Mouse (Mus musculus) left cerebral cortex, adult 2 months (tissue): ENCODE measurements around the gene Gtsf1. TPM values are rescaled to one million over a fixed set of nuclear protein-coding genes. Genes with fewer than 3 reads are reported as not detected.

Experiments
- DNase-seq, 2 experiments: peaks; one replicate each; pipeline ENCODE4 v3.0.0; 2021 to 2022; ENCODE audit warnings: low spot score in 2 of 2, mixed read lengths in 1 of 2; ENCODE audit errors: extremely low spot score in 1 of 2
- H3K27ac ChIP-seq: fragments of 200-600 bp; 2 replicates; pipeline ENCODE4 v1.8.1; 2022
- H3K4me3 ChIP-seq: fragments of 200-600 bp; 2 replicates; pipeline ENCODE4 v1.8.1; 2022
- CTCF ChIP-seq: fragments of 200-600 bp; IDR thresholded peaks from 2 replicates; pipeline ENCODE4 v1.8.1; 2022; ENCODE audit warnings: antibody characterized with exemption, mild to moderate bottlenecking, moderate library complexity
- intact Hi-C: fragments of 180-260 bp; cut with DNase I; formaldehyde crosslinking; loops from one replicate; pipeline ENCODE4 v1.15.1; 2025
- total RNA-seq, 2 experiments: library from RNA; stranded (reverse); gene quantifications; 2 replicates each; pipeline ENCODE4 v1.2.3; 2021

The Gtsf1 gene
- total RNA-seq, 2 experiments from 2014 or later: not detected

- intact Hi-C loops: no loop called here
- Histone ChIP-seq H3K27ac (no peak overlapping the region), H3K4me3 (no peak overlapping the region)
- no peak for DNase-seq
- TF ChIP-seq CTCF: no peak
These were observed 67.3 kb downstream of the Gtsf1 start for GRCm38 (mm10) chr15:103362950-103363349.

DNA sequence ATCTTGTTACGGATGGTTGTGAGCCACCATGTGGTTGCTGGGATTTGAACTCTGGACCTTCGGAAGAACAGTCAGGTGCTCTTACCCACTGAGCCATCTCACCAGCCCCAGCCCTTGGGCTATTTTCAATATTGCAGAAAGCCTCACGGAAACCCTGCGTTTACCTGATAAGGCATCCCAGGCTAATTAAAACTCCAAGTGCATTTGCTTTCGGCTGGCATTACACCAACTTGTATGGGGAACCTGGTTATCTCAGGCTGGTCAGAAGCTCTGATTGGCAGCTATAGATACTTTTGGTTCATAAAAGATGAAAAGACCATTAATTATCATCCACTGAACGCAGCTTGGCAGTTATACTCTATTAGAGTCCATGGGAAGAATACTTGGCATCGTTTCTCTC, 67.9 kb downstream of the Gtsf1 start:
- Histone ChIP-seq H3K4me3 (no peak overlapping the region), H3K27ac (no peak overlapping the region)
- no peak for DNase-seq
- intact Hi-C loops: no loop called here
- TF ChIP-seq CTCF: no peak

GRCm38 (mm10) chr15:103361269-103361668, 69.0 kb downstream of the Gtsf1 start:
- no peak overlapping the region for H3K4me3 ChIP-seq
- intact Hi-C loops: no loop called here
- no peak for DNase-seq
- TF ChIP-seq CTCF: no peak
- no peak overlapping the region for H3K27ac ChIP-seq

GRCm38 (mm10) chr15:103359869-103360602, 70.2 kb downstream of the Gtsf1 start:
- no peak overlapping the region for H3K27ac ChIP-seq
- DNase-seq: no peak
- no peak overlapping the region for H3K4me3 ChIP-seq
- intact Hi-C loops: no loop called here
- TF ChIP-seq CTCF: no peak

- intact Hi-C loops: no loop called here
- TF ChIP-seq CTCF: no peak
- Histone ChIP-seq H3K27ac (no peak overlapping the region), H3K4me3 (no peak overlapping the region)
- DNase-seq: no peak
These were observed 71.2 kb downstream of the Gtsf1 start for GRCm38 (mm10) chr15:103359122-103359510.

GRCm38 (mm10) chr15:103358278-103359121, 71.8 kb downstream of the Gtsf1 start:
- TF ChIP-seq CTCF: no peak; the same call in 1 of the 2 replicates
- Histone ChIP-seq H3K4me3 (no peak overlapping the region), H3K27ac (no peak overlapping the region)
- no peak for DNase-seq
- intact Hi-C loops: no loop called here

GRCm38 (mm10) chr15:103357817-103358216, 72.5 kb downstream of the Gtsf1 start:
- no peak for TF ChIP-seq CTCF
- no peak overlapping the region for H3K4me3 ChIP-seq
- no peak overlapping the region for H3K27ac ChIP-seq
- no peak for DNase-seq
- intact Hi-C loops: no loop called here

DNA sequence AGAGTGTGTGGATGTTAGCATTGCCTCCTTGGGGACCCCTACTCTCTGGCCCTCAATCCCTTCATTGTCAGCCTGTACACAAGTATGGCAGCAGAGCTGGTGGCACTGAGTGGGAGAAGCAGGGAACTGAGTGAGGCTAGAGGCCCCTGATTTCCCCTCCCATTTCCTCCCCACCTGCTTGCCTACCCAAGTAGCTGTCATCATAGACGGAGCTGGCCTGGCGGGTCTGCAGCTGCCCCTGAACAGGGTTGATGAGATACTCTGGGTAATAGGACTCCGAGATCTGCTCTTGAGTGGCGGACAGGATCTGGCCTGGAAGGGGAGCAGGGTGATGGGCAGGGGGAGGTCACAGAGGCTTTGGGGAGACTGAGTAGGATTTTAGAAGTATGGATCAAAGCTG, 74.1 kb downstream of the Gtsf1 start:
- TF ChIP-seq CTCF: no peak
- intact Hi-C loops: no loop called here
- DNase-seq: no peak
- Histone ChIP-seq H3K27ac (no peak overlapping the region), H3K4me3 (no peak overlapping the region)

DNA sequence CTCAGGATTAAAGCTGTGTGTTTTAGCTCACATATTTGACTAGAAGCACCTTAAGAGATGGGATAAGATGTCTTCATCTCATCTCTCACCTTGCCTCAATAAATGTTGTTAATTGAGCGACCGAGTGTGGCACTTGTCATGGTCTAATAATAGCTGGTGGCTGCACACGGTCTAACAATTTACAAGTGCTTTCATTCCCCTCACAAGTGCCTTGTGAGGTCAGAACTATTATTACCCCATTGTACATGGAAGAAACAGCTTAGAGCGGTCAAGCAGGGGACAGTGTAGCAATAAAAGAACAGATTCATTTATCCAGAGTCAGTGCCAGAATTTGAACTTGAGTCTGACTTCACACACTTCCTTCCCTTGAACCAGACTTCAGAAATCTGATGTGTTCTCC, 74.8 kb downstream of the Gtsf1 start:
- intact Hi-C loops: no loop called here
- H3K4me3 ChIP-seq: no peak overlapping the region

GRCm38 (mm10) chr15:103354690-103355089, 75.6 kb downstream of the Gtsf1 start:
- intact Hi-C loops: no loop called here
- Histone ChIP-seq H3K4me3 (no peak overlapping the region), H3K27ac (no peak overlapping the region)
- TF ChIP-seq CTCF: no peak
- no peak for DNase-seq

More for the DNA sequence above, 74.8 kb downstream of the Gtsf1 start:
- no peak for DNase-seq
- TF ChIP-seq CTCF: no peak
- H3K27ac ChIP-seq: no peak overlapping the region

GRCm38 (mm10) chr15:103353511-103354256, 76.6 kb downstream of the Gtsf1 start:
- no peak overlapping the region for H3K27ac ChIP-seq
- H3K4me3 ChIP-seq: no peak overlapping the region
- intact Hi-C loops: loop anchor here (1.0 kb wide), 1 partner anchor 35 kb away; no protein-coding TSS in a partner anchor
- DNase-seq: no peak
- TF ChIP-seq CTCF: no peak

- intact Hi-C loops: loop anchor here (1.0 kb wide), 1 partner anchor 35 kb away; no protein-coding TSS in a partner anchor
- H3K27ac ChIP-seq: no peak overlapping the region
- TF ChIP-seq CTCF: peak; percentile 91
- no peak overlapping the region for H3K4me3 ChIP-seq
- DNase-seq: peak in 1 of 2 experiments; percentile 69
These were observed 77.4 kb downstream of the Gtsf1 start for GRCm38 (mm10) chr15:103352856-103353255.

Other genes starting within 250 kb of the Gtsf1 start
- gene Cbx5, start 190.7 kb downstream of the Gtsf1 start, total RNA-seq: 100 to 1,000 TPM; 171 to 176 TPM
- gene Hnrnpa1, start 190.0 kb downstream of the Gtsf1 start, total RNA-seq: 100 to 1,000 TPM; 233 to 247 TPM
- not detected for gene Nfe2, start 172.1 kb downstream of the Gtsf1 start, total RNA-seq
- 10 to 100 TPM; 85.5 to 93.0 TPM for gene Copz1, start 157.8 kb downstream of the Gtsf1 start, total RNA-seq
- gene Gpr84, start 119.9 kb downstream of the Gtsf1 start, total RNA-seq: under 1 TPM; 0.40 to 0.66 TPM
- 10 to 100 TPM; 66.1 to 77.5 TPM for gene Zfp385a, start 90.4 kb downstream of the Gtsf1 start, total RNA-seq
- 1 to 10 TPM; 2.6 to 3.0 TPM for gene Itga5, start 63.7 kb downstream of the Gtsf1 start, total RNA-seq
- gene Gtsf2, start 18.0 kb upstream of the Gtsf1 start, total RNA-seq: not detected
- gene Nckap1l, start 23.3 kb upstream of the Gtsf1 start, total RNA-seq: 1 to 10 TPM; 8.3 to 9.2 TPM
- gene Pde1b, start 72.6 kb upstream of the Gtsf1 start, total RNA-seq: 100 to 1,000 TPM; 138 to 175 TPM
- gene Ppp1r1a, start 107.5 kb upstream of the Gtsf1 start, total RNA-seq: 100 to 1,000 TPM; 140 to 150 TPM
- gene Glycam1, start 134.6 kb upstream of the Gtsf1 start, total RNA-seq: not detected